Mouse (Mus musculus) cortical plate, adult 2 months (tissue): ENCODE data around the gene Atp2b4. TPM values are rescaled to one million over a fixed set of nuclear protein-coding genes. Genes with fewer than 3 reads are reported as not detected.

Experiments
- H3K27ac ChIP-seq: fragments of 200-500 bp; 2 replicates; pipeline ENCODE4 v1.5.1; 2012; ENCODE audit warnings: low read length, control low read depth, inconsistent platforms; ENCODE audit not compliant: insufficient read depth
- H3K4me1 ChIP-seq: fragments of 200-500 bp; 2 replicates; pipeline ENCODE4 v1.6.1; 2011; ENCODE audit warnings: low read length; ENCODE audit not compliant: control insufficient read depth, insufficient read depth
- H3K4me3 ChIP-seq: fragments of 200-500 bp; 2 replicates; pipeline ENCODE4 v1.5.1; 2011; ENCODE audit warnings: mild to moderate bottlenecking, low read length, control low read depth; ENCODE audit not compliant: insufficient read depth
- CTCF ChIP-seq: fragments of 200-500 bp; IDR thresholded peaks from 2 replicates; pipeline ENCODE4 v1.5.1; 2011; ENCODE audit warnings: mild to moderate bottlenecking, control low read depth, low read length; ENCODE audit not compliant: insufficient read depth; ENCODE audit errors: extremely low read depth
- POLR2A ChIP-seq: fragments of 200-500 bp; IDR thresholded peaks from 2 replicates; pipeline ENCODE4 v1.6.1; 2011; ENCODE audit warnings: mild to moderate bottlenecking, low read length, control low read depth; ENCODE audit not compliant: insufficient read depth; ENCODE audit errors: extremely low read depth
- polyA plus RNA-seq: library from polyadenylated mRNA; depleted of rRNA; stranded (reverse); fragments of >200 nt; gene quantifications from 2 replicates; pipeline ENCODE4 v1.2.3, GENCODE M21; 2012; rRNA removed

Gene Atp2b4
- polyA plus RNA-seq, 1 experiment = 63.4 TPM

- TF ChIP-seq POLR2A = no peak
- TF ChIP-seq CTCF = no peak
- Histone ChIP-seq H3K4me1 (peaks cover 4% of the 10 kb centered on the region), H3K27ac (no peak overlapping the region), H3K4me3 (no peak overlapping the region)
Observed at GRCm38 (mm10) chr1:133664203-133664970, 136.5 kb downstream of the Atp2b4 start.

- Histone ChIP-seq H3K27ac (no peak overlapping the region), H3K4me3 (no peak overlapping the region), H3K4me1 (peaks cover 9% of the 10 kb centered on the region)
- TF ChIP-seq POLR2A = no peak
- no peak for TF ChIP-seq CTCF
Observed at GRCm38 (mm10) chr1:133663427-133663826, 137.4 kb downstream of the Atp2b4 start.

- TF ChIP-seq POLR2A = no peak
- no peak overlapping the region for H3K27ac ChIP-seq
- no peak overlapping the region for H3K4me3 ChIP-seq
- peaks cover 10% of the 10 kb centered on the region for H3K4me1 ChIP-seq
Observed at GRCm38 (mm10) chr1:133662941-133663340, 137.9 kb downstream of the Atp2b4 start.

GRCm38 (mm10) chr1:133661203-133661933, 139.5 kb downstream of the Atp2b4 start, which contains the start of gene Gm38394:
TSS of gene Gm38394 (minus strand) at chr1:133661318.
- Histone ChIP-seq H3K4me3 (peak within 1 kb of the TSS; percentile 57), H3K4me1 (peaks cover 13% of the 10 kb centered on the region), H3K27ac (peak within 1 kb of the TSS; percentile 22; the same call in 1 of the 2 replicates)
- TF ChIP-seq CTCF (no peak), POLR2A (peak; percentile 94)

- H3K4me3 ChIP-seq = peak within 1 kb of the TSS; percentile 57
- peak within 1 kb of the TSS; percentile 22; the same call in 1 of the 2 replicates for H3K27ac ChIP-seq
- peaks cover 13% of the 10 kb centered on the region for H3K4me1 ChIP-seq
- TF ChIP-seq CTCF = no peak
- no peak for TF ChIP-seq POLR2A
Observed at GRCm38 (mm10) chr1:133660466-133661202, 140.2 kb downstream of the Atp2b4 start, which contains the start of gene Zbed6. TSS of gene Zbed6 (minus strand) at chr1:133660885.

GRCm38 (mm10) chr1:133658878-133659277, 142.0 kb downstream of the Atp2b4 start:
- H3K4me1 ChIP-seq = peaks cover 15% of the 10 kb centered on the region
- H3K27ac ChIP-seq = no peak overlapping the region
- H3K4me3 ChIP-seq = no peak overlapping the region
- no peak for TF ChIP-seq CTCF
- TF ChIP-seq POLR2A = no peak

- peaks cover 12% of the 10 kb centered on the region for H3K4me1 ChIP-seq
- H3K4me3 ChIP-seq = no peak overlapping the region
- H3K27ac ChIP-seq = 0 out of 2 replicates have a peak overlapping the region, but pooled peaks have one; percentile 45
- TF ChIP-seq CTCF (no peak), POLR2A (no peak)
Observed at GRCm38 (mm10) chr1:133656811-133657210, 144.0 kb downstream of the Atp2b4 start.

GRCm38 (mm10) chr1:133653033-133653432, 147.8 kb downstream of the Atp2b4 start:
- no peak overlapping the region for H3K4me3 ChIP-seq
- no peak overlapping the region for H3K27ac ChIP-seq
- H3K4me1 ChIP-seq = peaks cover 8% of the 10 kb centered on the region
- no peak for TF ChIP-seq POLR2A
- TF ChIP-seq CTCF = no peak

GRCm38 (mm10) chr1:133650288-133651055, 150.4 kb downstream of the Atp2b4 start:
- Histone ChIP-seq H3K4me1 (peaks cover 7% of the 10 kb centered on the region), H3K4me3 (no peak overlapping the region), H3K27ac (no peak overlapping the region)
- TF ChIP-seq CTCF = no peak

Other genes starting within 250 kb of the Atp2b4 start
- 91.1 and 101 TPM in 2 replicates for gene Snrpe, start 190.8 kb downstream of the Atp2b4 start, polyA plus RNA-seq
- 4.5 and 5.9 TPM in 2 replicates for gene Zbed6, start 140.2 kb downstream of the Atp2b4 start, polyA plus RNA-seq
- 5.2 and 5.5 TPM in 2 replicates for gene Gm38394, start 139.7 kb downstream of the Atp2b4 start, polyA plus RNA-seq
- 0.56 and 0.74 TPM in 2 replicates for gene Lax1, start 110.9 kb downstream of the Atp2b4 start, polyA plus RNA-seq
- gene Optc, start 107.0 kb upstream of the Atp2b4 start, polyA plus RNA-seq = 0.78 and 1.1 TPM in 2 replicates
- gene Prelp, start 120.4 kb upstream of the Atp2b4 start, polyA plus RNA-seq = 12.0 and 16.0 TPM in 2 replicates
- 11.4 and 13.7 TPM in 2 replicates for gene Fmod, start 236.2 kb upstream of the Atp2b4 start, polyA plus RNA-seq